Mouse (Mus musculus): ENCODE measurements around the gene Eif1.

DNA sequence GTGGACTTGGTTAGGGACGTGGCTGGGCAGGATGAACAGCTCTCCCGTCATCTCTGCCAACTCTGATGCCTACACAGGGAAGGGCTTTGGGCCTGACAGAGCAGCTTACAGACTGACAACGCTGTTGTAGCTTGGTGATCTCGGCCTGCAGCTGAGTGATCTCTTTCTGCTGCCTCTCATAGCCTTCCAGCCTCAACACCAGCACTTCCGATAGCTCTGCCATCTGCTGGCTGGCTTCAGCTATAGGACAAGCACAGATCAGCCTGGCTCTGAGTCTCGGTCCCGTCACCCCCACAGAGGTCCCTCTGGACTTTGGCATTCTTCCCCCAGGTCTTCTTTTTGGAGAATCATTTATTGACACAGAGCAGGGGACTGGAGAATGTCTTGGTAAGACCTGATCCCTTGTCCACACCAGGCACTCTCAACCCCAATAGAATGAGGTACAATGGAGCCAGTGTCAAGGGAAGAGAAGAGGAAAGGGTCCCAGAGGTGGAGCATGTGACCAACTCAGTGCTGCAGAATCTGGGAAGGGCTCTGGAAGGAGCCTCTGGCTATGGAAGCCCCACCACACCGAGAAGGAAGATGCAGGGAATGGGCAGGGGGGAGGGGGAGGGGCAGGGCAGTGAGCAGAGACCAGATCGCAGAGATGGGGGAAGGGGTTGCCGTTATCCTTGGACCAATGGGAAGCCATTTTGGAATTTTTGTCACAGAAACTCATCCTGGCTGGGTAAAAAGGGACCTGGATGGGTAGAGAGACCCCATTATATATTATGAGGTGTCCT is 32.6 kb downstream of the Eif1 start:
- TF ChIP-seq CTCF (IDR thresholded peaks at IDR 0.05; ENCODE audit: extremely low read depth, insufficient read depth, low read length) (peak; percentile 64), POLR2A (IDR thresholded peaks at IDR 0.05; ENCODE audit: extremely low read depth, insufficient read depth, low read length) (no peak; the same call in 1 of the 2 replicates)
